In genomic region chr6:77371147-77371546, GRCm38 (mm10) we compare ENCODE assay signal across 27 mouse cellular contexts.
"Had no signal": no experiment of that assay in that cellular context is flagged by ENCODE, and none has a peak within 500 bp of the region (broad histone marks: within the 10 kb centered on the region; RNA-seq: fewer than 3 reads in every experiment).

No protein-coding gene starts in this region.

- DNase-seq: gastrocnemius, adult 2 months; gastrocnemius, postnatal 10 days; gastrocnemius, postnatal 25 days; heart, adult 18-20 months; heart, postnatal 10 days; kidney, adult 11 months; kidney, adult 2 months; kidney, adult 9 months; kidney, postnatal 14 days; kidney, postnatal 36 days; layer of hippocampus, adult 9-11 months; layer of hippocampus, postnatal 36 days; left cerebral cortex, postnatal 4 days; lung, adult 18-20 months had no signal

- H3K4me2 ChIP-seq: heart, embryonic 12.5 days; hindbrain, embryonic 13.5 days; hindbrain, embryonic 15.5 days; kidney, embryonic 15.5 days; limb, embryonic 13.5 days; limb, embryonic 15.5 days; liver, embryonic 12.5 days had no signal

- H3K4me3 ChIP-seq: gastrocnemius, adult 2 months; heart, embryonic 10.5 days; heart, embryonic 12.5 days; hindbrain, embryonic 13.5 days; hindbrain, embryonic 15.5 days; kidney, embryonic 15.5 days; left cerebral cortex, adult 2 months; limb, embryonic 13.5 days; limb, embryonic 15.5 days; liver, embryonic 12.5 days had no signal

- H3K9me3 ChIP-seq: heart, embryonic 10.5 days; heart, embryonic 12.5 days; hindbrain, embryonic 13.5 days; hindbrain, embryonic 15.5 days; kidney, embryonic 15.5 days; limb, embryonic 13.5 days; limb, embryonic 15.5 days; liver, embryonic 12.5 days had no signal

- H3K4me1 ChIP-seq: heart, embryonic 10.5 days; heart, embryonic 12.5 days; hindbrain, embryonic 13.5 days; kidney, embryonic 15.5 days; limb, embryonic 13.5 days; limb, embryonic 15.5 days; liver, embryonic 12.5 days had no signal

- H3K27ac ChIP-seq: gastrocnemius, adult 2 months; heart, embryonic 10.5 days; hindbrain, embryonic 13.5 days; hindbrain, embryonic 15.5 days; hindbrain, postnatal 0 days; kidney, embryonic 15.5 days; kidney, postnatal 0 days; left cerebral cortex, adult 2 months; limb, embryonic 13.5 days; limb, embryonic 15.5 days; liver, embryonic 12.5 days; liver, embryonic 14.5 days had no signal

- H3K27me3 ChIP-seq: heart, embryonic 12.5 days; hindbrain, embryonic 13.5 days; hindbrain, embryonic 15.5 days; kidney, embryonic 15.5 days; limb, embryonic 13.5 days; limb, embryonic 15.5 days; liver, embryonic 12.5 days had no signal

- H3K9ac ChIP-seq: heart, embryonic 12.5 days; hindbrain, embryonic 13.5 days; hindbrain, embryonic 15.5 days; kidney, embryonic 15.5 days; limb, embryonic 13.5 days; limb, embryonic 15.5 days; liver, embryonic 12.5 days; liver, embryonic 14.5 days had no signal

- H3K36me3 ChIP-seq: heart, embryonic 10.5 days; heart, embryonic 12.5 days; hindbrain, embryonic 13.5 days; hindbrain, embryonic 15.5 days; kidney, embryonic 15.5 days; limb, embryonic 13.5 days; limb, embryonic 15.5 days; liver, embryonic 12.5 days had no signal

- ATAC-seq: hindbrain, postnatal 0 days; intestine, embryonic 16.5 days; liver, embryonic 12.5 days had no signal
